25 mouse cellular contexts compared by ENCODE assay signal in the genomic region with DNA sequence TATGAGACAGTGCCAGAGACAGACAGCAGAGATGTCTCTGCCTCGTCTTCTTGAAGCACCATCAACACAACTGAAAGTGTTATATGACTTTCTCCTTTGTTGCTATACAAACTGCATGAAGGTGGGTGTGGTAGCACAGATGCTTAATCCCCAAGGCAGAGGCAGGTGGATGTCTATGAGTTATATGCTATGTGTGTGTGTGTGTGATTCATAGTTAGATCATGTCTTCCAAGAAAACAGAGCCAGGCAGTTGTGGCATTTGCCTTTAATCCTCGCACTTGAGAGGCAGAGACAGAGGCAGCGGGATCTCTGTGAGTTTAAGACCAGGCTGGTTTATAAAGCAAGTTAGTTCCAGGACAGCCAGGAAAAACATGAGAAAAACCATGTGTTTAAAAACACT. TPM values are rescaled to one million over a fixed set of nuclear protein-coding genes. Genes with fewer than 3 reads are reported as not detected.
DNase-seq lines count a peak whose midpoint lies in the region; ATAC-seq and TF ChIP-seq lines count a peak whose summit lies in the region.
"Had no signal": no experiment of that assay in that cellular context is flagged by ENCODE, and none has a peak within 500 bp of the region (broad histone marks: within the 10 kb centered on the region; RNA-seq: fewer than 3 reads in every experiment).

No protein-coding gene starts in this region.

- TF ChIP-seq CTCF in embryonic fibroblast, embryonic 13.5 days (IDR thresholded peaks at IDR 0.05; ENCODE audit: borderline replicate concordance, insufficient read depth, low read length) = no peak
- no peak for TF ChIP-seq CTCF in forebrain, postnatal 0 days (IDR thresholded peaks at IDR 0.05; ENCODE audit: low read depth)

- no peak overlapping the region for H3K4me3 ChIP-seq in embryonic fibroblast, embryonic 13.5 days (ENCODE audit: insufficient read depth, low read length)
- H3K4me3 ChIP-seq in forebrain, postnatal 0 days (ENCODE audit: low read depth, low read length) = no peak overlapping the region
- no peak overlapping the region for H3K4me3 ChIP-seq in midbrain, embryonic 16.5 days (ENCODE audit: low read depth, low read length)
- H3K4me3 ChIP-seq: embryonic facial prominence, embryonic 10.5 days; embryonic facial prominence, embryonic 12.5 days; erythroblast, embryonic 14.5 days; forebrain, embryonic 10.5 days; forebrain, embryonic 12.5 days had no signal

- ATAC-seq in forebrain, postnatal 0 days = no peak
- no peak for ATAC-seq in midbrain, embryonic 16.5 days
- ATAC-seq: CD4-positive, CD25-positive, alpha-beta regulatory T cell, adult 4 months; forebrain, embryonic 14.5 days; forebrain, embryonic 16.5 days had no signal

- DNase-seq in 3T3-L1 (ENCODE audit: low read depth, low spot score) = peak; percentile 77
- peak; percentile 47 for DNase-seq in NIH3T3 (ENCODE audit: low read depth)
- DNase-seq in forebrain, postnatal 0 days = no peak
- DNase-seq in right cerebral cortex, postnatal 4 days = no peak
- DNase-seq in lung, postnatal 14 days = no peak
- DNase-seq: adrenal gland, adult 2 months; adrenal gland, postnatal 10 days; adrenal gland, postnatal 25 days; cerebellum, adult 11-12 months; cerebellum, adult 2 months; cerebellum, adult 9-10 months; cerebellum, postnatal 10 days; cerebellum, postnatal 25 days had no signal

- no peak overlapping the region for H3K9ac ChIP-seq in forebrain, postnatal 0 days
- no peak overlapping the region for H3K9ac ChIP-seq in midbrain, embryonic 16.5 days (ENCODE audit: low read depth, low read length)
- H3K9ac ChIP-seq: embryonic facial prominence, embryonic 12.5 days; forebrain, embryonic 12.5 days had no signal

- H3K9me3 ChIP-seq in forebrain, postnatal 0 days (ENCODE audit: low read length) = no peaks in the 10 kb centered on the region
- H3K9me3 ChIP-seq in midbrain, embryonic 16.5 days (replicated peaks; ENCODE audit: control insufficient read depth, low read length, poor library complexity, severe bottlenecking) = no peaks in the 10 kb centered on the region
- H3K9me3 ChIP-seq: embryonic facial prominence, embryonic 10.5 days; embryonic facial prominence, embryonic 12.5 days; forebrain, embryonic 10.5 days; forebrain, embryonic 12.5 days; G1E had no signal

- 0 out of 2 replicates have a peak, but pooled peaks cover 6% of the 10 kb centered on the region for H3K4me1 ChIP-seq in embryonic fibroblast, embryonic 13.5 days (ENCODE audit: control insufficient read depth, insufficient read depth, low read length)
- peaks cover 8% of the 10 kb centered on the region; the same call in 1 of the 2 replicates for H3K4me1 ChIP-seq in forebrain, postnatal 0 days (ENCODE audit: insufficient read depth)
- H3K4me1 ChIP-seq in midbrain, embryonic 16.5 days (ENCODE audit: control insufficient read depth, insufficient read depth, low read length) = peaks cover 8% of the 10 kb centered on the region

- TF ChIP-seq POLR2A in embryonic fibroblast, embryonic 13.5 days (IDR thresholded peaks at IDR 0.05; ENCODE audit: low read depth, low read length) = no peak

- no peaks in the 10 kb centered on the region for H3K36me3 ChIP-seq in forebrain, postnatal 0 days (ENCODE audit: insufficient read depth)
- H3K36me3 ChIP-seq in midbrain, embryonic 16.5 days (ENCODE audit: control insufficient read depth, insufficient read depth, low read length) = no peaks in the 10 kb centered on the region
- H3K36me3 ChIP-seq: embryonic facial prominence, embryonic 10.5 days; embryonic facial prominence, embryonic 12.5 days; forebrain, embryonic 12.5 days had no signal

- 79% methylated on average over 3 of the region's 3 CpGs for WGBS in forebrain, postnatal 0 days
- WGBS in midbrain, embryonic 16.5 days = 86% methylated on average over 3 of the region's 3 CpGs

- no peaks in the 10 kb centered on the region for H3K27me3 ChIP-seq in forebrain, postnatal 0 days (ENCODE audit: insufficient read depth, low read length)
- no peaks in the 10 kb centered on the region for H3K27me3 ChIP-seq in midbrain, embryonic 16.5 days (ENCODE audit: control insufficient read depth, insufficient read depth, low read depth, low read length)
- H3K27me3 ChIP-seq: CH12.LX; embryonic facial prominence, embryonic 12.5 days; forebrain, embryonic 12.5 days had no signal

- H3K4me2 ChIP-seq in forebrain, postnatal 0 days (ENCODE audit: low read depth) = no peak overlapping the region
- H3K4me2 ChIP-seq in midbrain, embryonic 16.5 days (ENCODE audit: low read length) = no peak overlapping the region
- H3K4me2 ChIP-seq: embryonic facial prominence, embryonic 12.5 days; forebrain, embryonic 12.5 days had no signal

- H3K27ac ChIP-seq in embryonic fibroblast, embryonic 13.5 days (ENCODE audit: insufficient read depth, low read length) = peak overlapping the region; percentile 53; the same call in 1 of the 2 replicates
- no peak overlapping the region for H3K27ac ChIP-seq in forebrain, postnatal 0 days (ENCODE audit: low read depth, low read length)
- no peak overlapping the region for H3K27ac ChIP-seq in midbrain, embryonic 16.5 days (ENCODE audit: low read length)
- H3K27ac ChIP-seq: embryonic facial prominence, embryonic 10.5 days; embryonic facial prominence, embryonic 12.5 days; forebrain, embryonic 10.5 days; forebrain, embryonic 12.5 days had no signal

RNA-seq across cellular contexts. Expression of gene Acad12, which starts 4.5 kb away (rescaled TPM):
- 3.1 and 3.8 TPM in 2 replicates for polyA plus RNA-seq in embryonic fibroblast, embryonic 13.5 days (2011; ENCODE audit: insufficient read length, low read depth, missing spikeins)
- total RNA-seq in forebrain, postnatal 0 days (2014; rRNA removed) = 1.4 and 2.1 TPM in 2 replicates
- 0.96 and 1.2 TPM in 2 replicates for polyA plus RNA-seq in forebrain, postnatal 0 days (2015; fragmentation: Nextera tagmentation; extraction: Ambion mirVana)
- 1.4 and 1.9 TPM in 2 replicates for polyA plus RNA-seq in midbrain, embryonic 16.5 days (2015; fragmentation: Nextera tagmentation; extraction: Ambion mirVana)

RNA-seq across cellular contexts. Expression of gene Aldh2, which starts 29.6 kb away (rescaled TPM):
- 167 and 221 TPM in 2 replicates for polyA plus RNA-seq in embryonic fibroblast, embryonic 13.5 days (2011; ENCODE audit: insufficient read length, low read depth, missing spikeins)
- 68.1 and 77.2 TPM in 2 replicates for total RNA-seq in forebrain, postnatal 0 days (2014; rRNA removed)
- 89.0 and 115 TPM in 2 replicates for polyA plus RNA-seq in forebrain, postnatal 0 days (2015; fragmentation: Nextera tagmentation; extraction: Ambion mirVana)
- polyA plus RNA-seq in midbrain, embryonic 16.5 days (2015; fragmentation: Nextera tagmentation; extraction: Ambion mirVana) = 129 and 141 TPM in 2 replicates

RNA-seq across cellular contexts. Expression of gene Acad10, which starts 37.1 kb away (rescaled TPM):
- polyA plus RNA-seq in embryonic fibroblast, embryonic 13.5 days (2011; ENCODE audit: insufficient read length, low read depth, missing spikeins) = 2.3 and 2.7 TPM in 2 replicates
- 2.7 and 3.0 TPM in 2 replicates for total RNA-seq in forebrain, postnatal 0 days (2014; rRNA removed)
- 0.59 and 1.1 TPM in 2 replicates for polyA plus RNA-seq in forebrain, postnatal 0 days (2015; fragmentation: Nextera tagmentation; extraction: Ambion mirVana)
- polyA plus RNA-seq in midbrain, embryonic 16.5 days (2015; fragmentation: Nextera tagmentation; extraction: Ambion mirVana) = 1.7 and 2.1 TPM in 2 replicates

RNA-seq across cellular contexts. Expression of gene Brap, which starts 37.1 kb away (rescaled TPM):
- 41.4 and 46.3 TPM in 2 replicates for polyA plus RNA-seq in embryonic fibroblast, embryonic 13.5 days (2011; ENCODE audit: insufficient read length, low read depth, missing spikeins)
- total RNA-seq in forebrain, postnatal 0 days (2014; rRNA removed) = 51.5 and 56.0 TPM in 2 replicates
- polyA plus RNA-seq in forebrain, postnatal 0 days (2015; fragmentation: Nextera tagmentation; extraction: Ambion mirVana) = 42.7 and 46.6 TPM in 2 replicates
- polyA plus RNA-seq in midbrain, embryonic 16.5 days (2015; fragmentation: Nextera tagmentation; extraction: Ambion mirVana) = 43.3 and 44.5 TPM in 2 replicates

Comparison
In these comparisons a context has a peak if more than half of its experiments do, and no peak if none do; other contexts are left out.
1. DNase-seq: peak in 3T3-L1 (single experiment) and NIH3T3 (single experiment); none in forebrain, postnatal 0 days (single experiment), right cerebral cortex, postnatal 4 days (single experiment) and lung, postnatal 14 days (single experiment).